Mouse (Mus musculus) intestine, embryonic 14.5 days (tissue): ENCODE results near the gene Hoxb5. TPM values are rescaled to one million over a fixed set of nuclear protein-coding genes. Genes with fewer than 3 reads are reported as not detected.
A peak's percentile ranks its signal among the peaks of the same experiment; 100 is the strongest.

Experiments
- ATAC-seq: fragments of 200-750 bp; cut with Nextera tagmentation; replicated peaks from 2 replicates; pipeline ENCODE4 v1.8.0; 2017; ENCODE audit warnings: low read depth, moderate number of reproducible peaks, moderate TSS enrichment, moderate library complexity; ENCODE audit not compliant: low FRiP score, low TSS enrichment
- DNase-seq: peaks from one replicate; pipeline ENCODE4 v3.0.0-alpha.2; 2018; ENCODE audit warnings: low spot score
- H3K27ac ChIP-seq: fragments of 300-500 bp; sonication (generic); 2 replicates; pipeline ENCODE4 v1.5.1; 2014; ENCODE audit warnings: low read depth, mild to moderate bottlenecking, control low read depth
- H3K27me3 ChIP-seq: fragments of 300-500 bp; sonication (generic); replicated peaks from 2 replicates; pipeline ENCODE4 v1.6.1; 2014; ENCODE audit warnings: low read length, control low read depth; ENCODE audit not compliant: control insufficient read depth, insufficient read depth
- H3K36me3 ChIP-seq: fragments of 300-500 bp; sonication (generic); 2 replicates; pipeline ENCODE4 v1.6.1; 2014; ENCODE audit warnings: low read length, control low read depth; ENCODE audit not compliant: control insufficient read depth, insufficient read depth
- H3K4me1 ChIP-seq: fragments of 300-500 bp; sonication (generic); replicated peaks from 2 replicates; pipeline ENCODE4 v1.6.1; 2014; ENCODE audit warnings: low read length, control low read depth, mixed read lengths; ENCODE audit not compliant: control insufficient read depth, insufficient read depth
- H3K4me2 ChIP-seq: fragments of 300-500 bp; sonication (generic); 2 replicates; pipeline ENCODE4 v1.6.1; 2014; ENCODE audit warnings: low read length
- H3K4me3 ChIP-seq: fragments of 300-500 bp; sonication (generic); 2 replicates; pipeline ENCODE4 v1.5.1; 2014; ENCODE audit warnings: low read depth, low read length, control low read depth, mixed read lengths
- H3K9ac ChIP-seq: fragments of 300-500 bp; sonication (generic); 2 replicates; pipeline ENCODE4 v1.6.1; 2014; ENCODE audit warnings: mild to moderate bottlenecking, low read length
- H3K9me3 ChIP-seq: fragments of 300-500 bp; sonication (generic); 2 replicates; pipeline ENCODE4 v1.6.1; 2016; ENCODE audit warnings: low read length, control low read depth; ENCODE audit not compliant: control insufficient read depth
- WGBS: fragments of 180-500 bp; shearing (Covaris S2); extraction: QIAGEN DNeasy Blood & Tissue Kit; methylation state at CpG from one replicate; pipeline ENCODE4 v1.1.7; 2014; 5-methylcytosine and 5-hydroxymethylcytosine counted together
- polyA plus RNA-seq: library from polyadenylated mRNA; unstranded; fragments of >200 nt; fragmentation: Nextera tagmentation; extraction: Ambion mirVana; gene quantifications from 2 replicates; pipeline ENCODE4 v1.2.1, GENCODE M21; 2014

Hoxb5 gene
- polyA plus RNA-seq, 1 experiment from 2014 or later = 49.6 TPM

DNA sequence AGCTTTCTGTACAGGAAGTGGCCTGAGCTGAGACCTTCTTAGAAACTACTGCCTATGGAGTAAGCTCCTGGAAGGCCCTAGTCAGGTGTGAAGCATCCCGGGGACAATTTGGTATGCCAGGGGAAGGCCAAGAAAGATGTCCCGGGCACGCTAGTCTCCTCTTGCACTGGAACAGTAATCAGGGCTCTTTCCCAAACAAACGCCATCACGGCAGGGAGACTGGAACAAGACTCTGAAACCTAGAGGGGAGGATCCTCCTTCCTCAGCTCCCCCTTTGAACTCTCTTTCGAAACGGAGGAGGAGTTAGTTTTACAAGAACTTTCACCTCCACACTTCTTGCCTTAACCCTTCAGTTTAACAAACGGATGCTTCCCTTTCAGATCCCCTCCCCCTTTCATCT lies 29.0 kb downstream of the Hoxb5 start:
- DNase-seq (peak; percentile 82), ATAC-seq (no peak)
- Histone ChIP-seq H3K27me3 (no peaks in the 10 kb centered on the region), H3K4me3 (peak overlapping the region; percentile 43), H3K4me2 (peak overlapping the region; percentile 89), H3K9me3 (no peaks in the 10 kb centered on the region), H3K9ac (peak overlapping the region; percentile 83), H3K27ac (peak overlapping the region; percentile 99), H3K36me3 (peaks cover 10% of the 10 kb centered on the region; the same call in 1 of the 2 replicates), H3K4me1 (peaks cover 79% of the 10 kb centered on the region)
- 9% methylated on average over 8 of the region's 8 CpGs for WGBS

GRCm38 (mm10) chr11:96332618-96333032 lies 29.5 kb downstream of the Hoxb5 start:
- 3% methylated on average over 35 of the region's 35 CpGs for WGBS
- Histone ChIP-seq H3K27ac (peak overlapping the region; percentile 99), H3K9me3 (no peaks in the 10 kb centered on the region), H3K4me1 (peaks cover 79% of the 10 kb centered on the region), H3K27me3 (no peaks in the 10 kb centered on the region), H3K4me3 (peak overlapping the region; percentile 43), H3K36me3 (peaks cover 10% of the 10 kb centered on the region; the same call in 1 of the 2 replicates), H3K4me2 (peak overlapping the region; percentile 89), H3K9ac (peak overlapping the region; percentile 83)
- DNase-seq (peak; percentile 74), ATAC-seq (no peak)

GRCm38 (mm10) chr11:96333241-96334001 lies 30.3 kb downstream of the Hoxb5 start:
- H3K4me2 ChIP-seq = peak overlapping the region; percentile 89
- H3K27ac ChIP-seq = peak overlapping the region; percentile 99
- H3K36me3 ChIP-seq = peaks cover 10% of the 10 kb centered on the region; the same call in 1 of the 2 replicates
- H3K27me3 ChIP-seq = no peaks in the 10 kb centered on the region
- no peaks in the 10 kb centered on the region for H3K9me3 ChIP-seq
- peaks cover 83% of the 10 kb centered on the region for H3K4me1 ChIP-seq
- H3K4me3 ChIP-seq = peak overlapping the region; percentile 43
- ATAC-seq = peak; percentile 41; the same call in 1 of the 2 replicates
- 10% methylated on average over 17 of the region's 17 CpGs for WGBS
- peak overlapping the region; percentile 83 for H3K9ac ChIP-seq
- peak; percentile 82 for DNase-seq

- H3K27me3 ChIP-seq = no peaks in the 10 kb centered on the region
- DNase-seq (peak; percentile 73), ATAC-seq (no peak)
- peak overlapping the region; percentile 83 for H3K9ac ChIP-seq
- H3K9me3 ChIP-seq = no peaks in the 10 kb centered on the region
- peak overlapping the region; percentile 89 for H3K4me2 ChIP-seq
- 9% methylated on average over 2 of the region's 2 CpGs for WGBS
- H3K36me3 ChIP-seq = peaks cover 10% of the 10 kb centered on the region; the same call in 1 of the 2 replicates
- H3K27ac ChIP-seq = peak overlapping the region; percentile 99
- peak overlapping the region; percentile 43 for H3K4me3 ChIP-seq
- H3K4me1 ChIP-seq = peaks cover 84% of the 10 kb centered on the region
These were observed 30.8 kb downstream of the Hoxb5 start for GRCm38 (mm10) chr11:96334002-96334364.

DNA sequence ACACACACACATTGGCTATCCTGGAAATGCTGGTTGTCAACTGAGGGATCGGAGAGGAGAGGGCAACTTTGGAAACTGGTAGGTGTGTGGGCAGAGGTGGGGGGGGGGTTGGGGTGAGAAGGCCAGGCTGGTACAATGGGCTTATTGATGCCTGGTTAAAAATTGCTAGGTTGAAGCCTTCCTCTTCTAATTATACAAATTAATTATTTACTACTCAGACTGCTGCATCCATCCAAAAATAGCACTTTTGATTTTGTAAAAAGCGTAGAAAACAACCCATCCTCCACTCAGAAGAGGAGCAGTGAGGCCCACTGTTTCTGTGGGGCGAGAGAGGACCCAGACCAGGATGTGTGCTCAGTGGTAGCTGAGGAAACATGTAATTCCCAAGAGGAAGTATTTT lies 31.9 kb downstream of the Hoxb5 start:
- Histone ChIP-seq H3K9ac (peak overlapping the region; percentile 83), H3K9me3 (no peaks in the 10 kb centered on the region), H3K4me1 (peaks cover 83% of the 10 kb centered on the region), H3K4me3 (no peak overlapping the region), H3K27ac (peak overlapping the region; percentile 99), H3K36me3 (peaks cover 9% of the 10 kb centered on the region; the same call in 1 of the 2 replicates), H3K27me3 (no peaks in the 10 kb centered on the region), H3K4me2 (peak overlapping the region; percentile 89)
- DNase-seq (no peak), ATAC-seq (0 out of 2 replicates have a peak, but pooled peaks have one; percentile 6)
- WGBS = 26% methylated on average over 3 of the region's 3 CpGs

- H3K36me3 ChIP-seq = no peaks in the 10 kb centered on the region
- no peak overlapping the region for H3K4me3 ChIP-seq
- WGBS = 17% methylated on average over 2 of the region's 2 CpGs
- peaks cover 74% of the 10 kb centered on the region for H3K4me1 ChIP-seq
- H3K27me3 ChIP-seq = no peaks in the 10 kb centered on the region
- H3K9ac ChIP-seq = peak overlapping the region; percentile 29; the same call in 1 of the 2 replicates
- DNase-seq (no peak), ATAC-seq (no peak)
- peak overlapping the region; percentile 98 for H3K27ac ChIP-seq
- peak overlapping the region; percentile 12; the same call in 1 of the 2 replicates for H3K4me2 ChIP-seq
- H3K9me3 ChIP-seq = no peaks in the 10 kb centered on the region
These were observed 33.5 kb downstream of the Hoxb5 start for GRCm38 (mm10) chr11:96336597-96336996.

- no peak overlapping the region for H3K4me3 ChIP-seq
- ATAC-seq (no peak), DNase-seq (no peak)
- no peaks in the 10 kb centered on the region for H3K27me3 ChIP-seq
- H3K9ac ChIP-seq = peak overlapping the region; percentile 29; the same call in 1 of the 2 replicates
- WGBS = 37% methylated on average over 6 of the region's 6 CpGs
- peak overlapping the region; percentile 12 for H3K4me2 ChIP-seq
- H3K4me1 ChIP-seq = peaks cover 70% of the 10 kb centered on the region
- no peaks in the 10 kb centered on the region for H3K9me3 ChIP-seq
- no peaks in the 10 kb centered on the region for H3K36me3 ChIP-seq
- peak overlapping the region; percentile 98 for H3K27ac ChIP-seq
These were observed 33.9 kb downstream of the Hoxb5 start for GRCm38 (mm10) chr11:96337026-96337425.

DNA sequence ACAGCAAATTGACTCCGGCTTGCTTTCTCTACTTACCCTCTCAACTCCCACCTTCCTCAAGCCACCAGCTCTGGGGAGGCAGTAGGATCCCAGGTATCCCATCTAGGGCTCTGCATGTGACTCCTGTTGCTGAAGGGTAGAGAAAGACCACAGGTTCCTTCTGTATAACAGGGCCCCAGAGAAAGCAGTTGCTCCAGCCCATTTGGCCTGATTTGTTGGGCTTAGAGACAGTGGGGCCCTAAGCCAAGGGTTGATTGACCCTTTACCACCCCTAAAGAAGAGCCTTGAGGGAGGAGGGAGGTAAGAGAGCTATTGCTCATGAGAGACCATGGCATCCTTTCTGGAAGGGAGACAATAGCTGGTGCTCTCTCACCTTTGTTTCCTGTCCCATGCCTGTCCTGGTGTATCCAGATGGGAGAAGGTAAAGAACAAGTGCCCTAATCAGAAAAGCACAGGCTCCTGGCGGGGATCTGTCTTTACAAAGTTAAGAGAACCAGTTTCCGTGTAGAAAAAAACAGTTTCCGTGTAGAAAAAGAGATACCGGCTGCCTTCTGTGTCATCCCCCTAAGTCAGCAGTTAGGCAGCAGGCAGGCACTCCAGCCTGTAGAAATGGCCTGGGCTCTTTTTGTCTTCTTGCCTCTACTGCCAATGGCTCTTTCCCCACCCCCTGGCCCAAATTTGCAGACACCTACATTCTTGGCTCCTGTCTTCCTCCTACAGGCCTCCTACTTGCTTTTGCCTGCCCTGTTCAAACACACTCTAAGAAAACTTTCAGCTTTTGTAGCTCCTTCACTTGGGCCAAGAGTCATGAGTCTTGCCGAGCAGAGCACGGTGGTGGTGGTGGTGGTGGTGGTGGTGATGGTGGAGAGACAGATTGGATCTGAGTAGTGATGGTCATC lies 36.1 kb downstream of the Hoxb5 start:
- Histone ChIP-seq H3K9ac (peak overlapping the region; percentile 76), H3K4me1 (peaks cover 80% of the 10 kb centered on the region), H3K36me3 (peaks cover 2% of the 10 kb centered on the region; the same call in 1 of the 2 replicates), H3K9me3 (no peaks in the 10 kb centered on the region), H3K4me2 (peak overlapping the region; percentile 85), H3K27me3 (no peaks in the 10 kb centered on the region), H3K27ac (peak overlapping the region; percentile 98), H3K4me3 (peak overlapping the region; percentile 41; the same call in 1 of the 2 replicates)
- WGBS = 43% methylated on average over 7 of the region's 7 CpGs
- no peak for ATAC-seq
- DNase-seq = no peak
